Mouse (Mus musculus): ENCODE data around the gene Zc3h12a. TPM values are rescaled to one million over a fixed set of nuclear protein-coding genes. Genes with fewer than 3 reads are reported as not detected.

The Zc3h12a gene
- polyA plus RNA-seq, 1 experiment, result 28.7 TPM

DNA sequence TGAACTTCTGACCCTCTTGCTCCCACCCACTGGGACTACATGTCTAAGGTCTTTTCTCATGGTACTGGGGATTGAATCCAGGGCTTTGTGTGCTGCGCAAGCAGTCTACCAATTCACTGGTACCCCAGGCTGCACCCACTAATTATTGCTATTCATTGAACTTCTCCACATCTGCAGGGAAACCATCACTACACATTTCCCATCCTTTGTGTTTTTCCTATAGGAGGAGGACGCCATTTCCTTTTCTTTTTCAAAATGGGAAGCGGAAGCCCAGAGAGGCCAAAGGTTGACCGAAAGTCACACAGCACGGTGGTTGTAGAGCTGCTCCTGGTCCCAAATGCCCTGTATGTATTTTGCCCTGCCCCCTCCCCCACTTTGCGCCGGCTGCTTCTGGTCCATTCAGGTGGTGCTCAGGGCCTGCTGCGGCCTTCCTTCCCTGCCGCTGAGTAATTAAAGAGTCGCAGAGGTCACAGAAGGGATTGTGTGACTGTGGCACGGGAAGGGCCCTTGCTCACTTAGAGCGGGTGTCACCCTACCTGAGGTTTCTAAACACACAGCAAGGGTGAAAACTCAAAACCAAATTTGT is 8.8 kb upstream of the Zc3h12a start:
- H3K4me1 ChIP-seq (replicated peaks; ENCODE audit: control insufficient read depth, insufficient read depth, low read length), result peaks cover 3% of the 10 kb centered on the region; the same call in 1 of the 2 replicates
- H3K4me3 ChIP-seq (ENCODE audit: control insufficient read depth, insufficient read depth, low read length), result no peak overlapping the region
- 97% methylated on average over 12 of the region's 12 CpGs for WGBS
- TF ChIP-seq CTCF (IDR thresholded peaks at IDR 0.05; ENCODE audit: borderline replicate concordance, control insufficient read depth, extremely low read depth, insufficient read depth, low read length, poor library complexity) (no peak), POLR2A (IDR thresholded peaks at IDR 0.05; ENCODE audit: control insufficient read depth, extremely low read depth, insufficient read depth, low read length, poor library complexity) (no peak)
- no peaks in the 10 kb centered on the region for H3K27me3 ChIP-seq (ENCODE audit: control insufficient read depth, insufficient read depth, low read length)
- H3K27ac ChIP-seq (ENCODE audit: control insufficient read depth, insufficient read depth, low read length), result no peak overlapping the region
- H3K36me3 ChIP-seq (ENCODE audit: control insufficient read depth, insufficient read depth, low read length), result no peaks in the 10 kb centered on the region
- DNase-seq, result no peak

- Histone ChIP-seq H3K27me3 (ENCODE audit: control insufficient read depth, insufficient read depth, low read length) (no peaks in the 10 kb centered on the region), H3K36me3 (ENCODE audit: control insufficient read depth, insufficient read depth, low read length) (no peaks in the 10 kb centered on the region), H3K27ac (ENCODE audit: control insufficient read depth, insufficient read depth, low read length) (no peak overlapping the region), H3K4me3 (ENCODE audit: control insufficient read depth, insufficient read depth, low read length) (no peak overlapping the region), H3K4me1 (replicated peaks; ENCODE audit: control insufficient read depth, insufficient read depth, low read length) (peaks cover 4% of the 10 kb centered on the region; the same call in 1 of the 2 replicates)
- TF ChIP-seq CTCF (IDR thresholded peaks at IDR 0.05; ENCODE audit: borderline replicate concordance, control insufficient read depth, extremely low read depth, insufficient read depth, low read length, poor library complexity) (no peak), POLR2A (IDR thresholded peaks at IDR 0.05; ENCODE audit: control insufficient read depth, extremely low read depth, insufficient read depth, low read length, poor library complexity) (no peak)
- DNase-seq, result no peak
- WGBS, result 96% methylated on average over 10 of the region's 10 CpGs
Measured at GRCm38 (mm10) chr4:125135076-125135855, 7.6 kb upstream of the Zc3h12a start.

GRCm38 (mm10) chr4:125134631-125135030 is 7.0 kb upstream of the Zc3h12a start:
- WGBS, result 86% methylated on average over 5 of the region's 5 CpGs
- Histone ChIP-seq H3K27ac (ENCODE audit: control insufficient read depth, insufficient read depth, low read length) (no peak overlapping the region), H3K4me3 (ENCODE audit: control insufficient read depth, insufficient read depth, low read length) (no peak overlapping the region), H3K4me1 (replicated peaks; ENCODE audit: control insufficient read depth, insufficient read depth, low read length) (peaks cover 4% of the 10 kb centered on the region; the same call in 1 of the 2 replicates), H3K27me3 (ENCODE audit: control insufficient read depth, insufficient read depth, low read length) (no peaks in the 10 kb centered on the region), H3K36me3 (ENCODE audit: control insufficient read depth, insufficient read depth, low read length) (no peaks in the 10 kb centered on the region)
- TF ChIP-seq POLR2A (IDR thresholded peaks at IDR 0.05; ENCODE audit: control insufficient read depth, extremely low read depth, insufficient read depth, low read length, poor library complexity), result no peak
- TF ChIP-seq CTCF (IDR thresholded peaks at IDR 0.05; ENCODE audit: borderline replicate concordance, control insufficient read depth, extremely low read depth, insufficient read depth, low read length, poor library complexity), result no peak
- no peak for DNase-seq

DNA sequence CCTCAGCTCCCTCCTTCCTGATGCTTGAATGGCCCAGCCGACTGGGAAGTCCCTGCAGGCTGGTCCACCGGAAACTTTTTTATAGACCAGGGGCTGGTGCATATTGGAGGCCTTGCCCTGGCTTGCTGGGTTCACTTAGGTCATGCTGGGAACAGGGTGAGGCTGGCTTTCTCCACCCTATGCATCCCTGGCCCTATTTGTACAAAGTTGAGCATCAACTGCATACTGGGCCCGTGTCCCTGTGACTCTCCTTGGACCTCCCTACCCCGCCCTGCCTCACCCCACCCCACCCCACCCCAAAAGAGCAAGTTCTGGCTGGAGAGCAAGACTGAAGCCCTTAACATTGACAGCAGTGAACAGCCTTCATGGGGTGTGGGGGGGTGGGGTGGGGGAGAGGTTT is 6.6 kb upstream of the Zc3h12a start:
- peaks cover 4% of the 10 kb centered on the region; the same call in 1 of the 2 replicates for H3K4me1 ChIP-seq (replicated peaks; ENCODE audit: control insufficient read depth, insufficient read depth, low read length)
- no peaks in the 10 kb centered on the region for H3K27me3 ChIP-seq (ENCODE audit: control insufficient read depth, insufficient read depth, low read length)
- H3K27ac ChIP-seq (ENCODE audit: control insufficient read depth, insufficient read depth, low read length), result no peak overlapping the region
- TF ChIP-seq CTCF (IDR thresholded peaks at IDR 0.05; ENCODE audit: borderline replicate concordance, control insufficient read depth, extremely low read depth, insufficient read depth, low read length, poor library complexity) (no peak), POLR2A (IDR thresholded peaks at IDR 0.05; ENCODE audit: control insufficient read depth, extremely low read depth, insufficient read depth, low read length, poor library complexity) (no peak)
- no peak overlapping the region for H3K4me3 ChIP-seq (ENCODE audit: control insufficient read depth, insufficient read depth, low read length)
- DNase-seq, result no peak
- 94% methylated on average over 4 of the region's 4 CpGs for WGBS
- no peaks in the 10 kb centered on the region for H3K36me3 ChIP-seq (ENCODE audit: control insufficient read depth, insufficient read depth, low read length)

DNA sequence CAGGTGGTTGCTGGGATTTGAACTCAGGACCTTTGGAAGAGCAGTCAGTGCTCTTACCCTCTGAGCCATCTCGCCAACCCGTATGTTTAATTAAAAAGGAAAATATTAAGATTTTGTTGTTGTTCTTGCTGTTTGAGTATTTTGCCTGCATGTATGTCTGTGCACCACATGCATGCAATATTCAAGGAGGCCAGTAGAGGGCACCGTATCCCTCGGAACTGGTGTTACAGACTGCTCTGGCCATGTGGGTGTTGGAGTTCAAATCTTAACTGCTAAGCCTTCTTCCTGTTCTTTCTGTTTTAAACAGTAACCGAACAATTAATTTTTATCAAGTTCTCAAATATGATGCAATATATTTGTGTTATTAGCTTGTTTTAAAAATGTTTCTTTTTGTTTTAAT is 4.8 kb upstream of the Zc3h12a start:
- H3K36me3 ChIP-seq (ENCODE audit: control insufficient read depth, insufficient read depth, low read length), result no peaks in the 10 kb centered on the region
- 37% methylated on average over 5 of the region's 5 CpGs for WGBS
- no peak overlapping the region for H3K4me3 ChIP-seq (ENCODE audit: control insufficient read depth, insufficient read depth, low read length)
- peak; percentile 74 for DNase-seq
- TF ChIP-seq POLR2A (IDR thresholded peaks at IDR 0.05; ENCODE audit: control insufficient read depth, extremely low read depth, insufficient read depth, low read length, poor library complexity), result no peak
- no peak for TF ChIP-seq CTCF (IDR thresholded peaks at IDR 0.05; ENCODE audit: borderline replicate concordance, control insufficient read depth, extremely low read depth, insufficient read depth, low read length, poor library complexity)
- H3K27ac ChIP-seq (ENCODE audit: control insufficient read depth, insufficient read depth, low read length), result no peak overlapping the region
- peaks cover 8% of the 10 kb centered on the region for H3K4me1 ChIP-seq (replicated peaks; ENCODE audit: control insufficient read depth, insufficient read depth, low read length)
- no peaks in the 10 kb centered on the region for H3K27me3 ChIP-seq (ENCODE audit: control insufficient read depth, insufficient read depth, low read length)

GRCm38 (mm10) chr4:125131493-125131892 is 3.9 kb upstream of the Zc3h12a start:
- TF ChIP-seq CTCF (IDR thresholded peaks at IDR 0.05; ENCODE audit: borderline replicate concordance, control insufficient read depth, extremely low read depth, insufficient read depth, low read length, poor library complexity), result no peak
- TF ChIP-seq POLR2A (IDR thresholded peaks at IDR 0.05; ENCODE audit: control insufficient read depth, extremely low read depth, insufficient read depth, low read length, poor library complexity), result no peak
- Histone ChIP-seq H3K27ac (ENCODE audit: control insufficient read depth, insufficient read depth, low read length) (no peak overlapping the region), H3K36me3 (ENCODE audit: control insufficient read depth, insufficient read depth, low read length) (no peaks in the 10 kb centered on the region), H3K4me3 (ENCODE audit: control insufficient read depth, insufficient read depth, low read length) (no peak overlapping the region), H3K4me1 (replicated peaks; ENCODE audit: control insufficient read depth, insufficient read depth, low read length) (peaks cover 14% of the 10 kb centered on the region), H3K27me3 (ENCODE audit: control insufficient read depth, insufficient read depth, low read length) (no peaks in the 10 kb centered on the region)
- 20% methylated on average over 4 of the region's 4 CpGs for WGBS
- DNase-seq, result no peak
